Mouse (Mus musculus) E14TG2a.4 (cell line): ENCODE results near the gene 1810009J06Rik.
"Not testable (repeated sequence)": the region's sequence is repeated elsewhere in the genome, so short reads cannot be mapped to it uniquely, and the experiment has no call there.

Source experiments
- H3K27me3 ChIP-seq: 2 replicates; pipeline ENCODE4 v1.6.1; 2014; ENCODE audit warnings: low read length, control low read depth; ENCODE audit not compliant: insufficient read depth
- H3K36me3 ChIP-seq: 2 replicates; pipeline ENCODE4 v1.6.1; 2014; ENCODE audit warnings: low read length, control low read depth; ENCODE audit not compliant: insufficient read depth
- H3K4me1 ChIP-seq: replicated peaks from 2 replicates; pipeline ENCODE4 v1.6.1; 2014; ENCODE audit warnings: low read depth, low read length, control low read depth
- H3K4me3 ChIP-seq: replicated peaks from 2 replicates; pipeline ENCODE4 v1.5.1; 2014; ENCODE audit warnings: mild to moderate bottlenecking, low read length
- H3K9me3 ChIP-seq: 2 replicates; pipeline ENCODE4 v1.6.1; 2014; ENCODE audit warnings: low read length, control low read depth
- CTCF ChIP-seq: conservative IDR thresholded peaks from 2 replicates; pipeline ENCODE4 v1.5.1; 2014; ENCODE audit warnings: low read length
- NANOG ChIP-seq: IDR thresholded peaks from 2 replicates; pipeline ENCODE4 v1.6.1; 2014; ENCODE audit warnings: borderline replicate concordance, low read length, mixed read lengths
- POU5F1 ChIP-seq: IDR thresholded peaks from 2 replicates; pipeline ENCODE4 v1.6.1; 2014; ENCODE audit warnings: low read length, borderline replicate concordance

1810009J06Rik gene

DNA sequence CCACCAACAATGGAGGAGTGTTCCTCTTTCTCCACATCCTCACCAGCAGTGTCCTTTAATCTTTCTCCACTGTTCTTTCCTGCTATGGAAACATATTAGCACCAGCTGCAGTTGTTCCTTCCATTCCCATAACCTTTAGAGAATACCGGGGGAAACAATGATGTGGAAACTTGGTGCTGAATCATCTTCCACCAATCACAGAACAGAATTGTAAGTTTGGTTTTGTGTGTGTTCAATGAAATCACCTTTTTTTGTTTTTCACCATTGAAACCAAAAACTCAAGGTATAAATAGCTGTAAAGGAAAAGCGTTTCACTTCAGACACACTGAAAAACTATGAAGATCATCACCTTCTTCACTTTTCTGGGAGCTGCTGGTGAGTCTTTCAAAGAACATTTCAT, at the start of gene 1810009J06Rik:
Gene 1810009J06Rik (plus strand): TSS at position 301 of the 400 bp plus-strand sequence.
- not testable (repeated sequence) for H3K4me3 ChIP-seq, H3K9me3 ChIP-seq, H3K36me3 ChIP-seq, H3K4me1 ChIP-seq, H3K27me3 ChIP-seq

DNA sequence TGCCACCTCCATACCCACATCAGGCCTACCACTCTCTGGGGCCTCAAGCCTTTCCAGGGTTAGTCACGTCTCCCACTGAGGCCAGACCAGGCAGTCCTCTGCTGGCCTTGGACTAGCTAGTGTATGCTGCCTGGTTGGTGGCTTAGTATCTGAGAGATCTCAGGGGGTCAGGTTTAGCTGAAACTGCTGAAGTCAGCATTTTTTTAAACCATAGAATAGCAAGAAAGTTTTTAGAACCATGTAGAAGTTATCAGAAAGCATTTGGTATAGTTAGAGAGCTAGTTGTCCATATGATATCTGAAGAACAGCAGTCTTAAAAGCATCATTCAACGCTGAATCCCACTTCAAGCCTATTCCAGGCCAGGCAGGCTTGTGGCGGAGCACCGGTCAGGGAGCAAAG, 44.6 kb upstream of the 1810009J06Rik start:
- Histone ChIP-seq H3K4me3 (no peak overlapping the region), H3K36me3 (no peaks in the 10 kb centered on the region), H3K9me3 (no peaks in the 10 kb centered on the region), H3K4me1 (no peaks in the 10 kb centered on the region), H3K27me3 (no peaks in the 10 kb centered on the region)
- no peak for TF ChIP-seq NANOG
- no peak for TF ChIP-seq CTCF
- no peak for TF ChIP-seq POU5F1

DNA sequence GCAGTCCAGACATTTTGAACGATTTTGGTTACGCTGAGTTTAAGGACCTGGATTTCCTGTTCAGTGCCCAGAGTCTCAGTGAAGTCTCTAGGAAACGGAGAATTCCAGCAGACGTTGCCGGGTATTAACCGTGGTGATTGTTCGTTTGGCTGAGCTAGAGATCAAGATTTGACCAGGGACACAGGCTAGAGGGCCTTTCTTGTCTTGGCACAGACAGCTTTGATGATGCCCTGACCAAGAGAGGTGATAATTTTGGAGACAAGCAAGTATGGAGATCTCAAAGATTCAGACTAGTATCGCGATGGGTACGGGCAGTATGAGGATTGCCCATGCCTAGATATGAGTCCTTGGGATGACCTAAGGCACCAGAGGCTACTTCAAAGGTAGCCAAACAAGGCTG, 24.1 kb upstream of the 1810009J06Rik start, which contains the start of gene 1700074P13Rik:
Gene 1700074P13Rik (minus strand): TSS at position 101 of the 400 bp plus-strand sequence.
- Histone ChIP-seq H3K9me3 (no peaks in the 10 kb centered on the region), H3K4me3 (no peak within 1 kb of the TSS), H3K4me1 (no peaks in the 10 kb centered on the region), H3K27me3 (no peaks in the 10 kb centered on the region), H3K36me3 (no peaks in the 10 kb centered on the region)
- no peak for TF ChIP-seq CTCF
- TF ChIP-seq NANOG, result no peak
- no peak for TF ChIP-seq POU5F1

DNA sequence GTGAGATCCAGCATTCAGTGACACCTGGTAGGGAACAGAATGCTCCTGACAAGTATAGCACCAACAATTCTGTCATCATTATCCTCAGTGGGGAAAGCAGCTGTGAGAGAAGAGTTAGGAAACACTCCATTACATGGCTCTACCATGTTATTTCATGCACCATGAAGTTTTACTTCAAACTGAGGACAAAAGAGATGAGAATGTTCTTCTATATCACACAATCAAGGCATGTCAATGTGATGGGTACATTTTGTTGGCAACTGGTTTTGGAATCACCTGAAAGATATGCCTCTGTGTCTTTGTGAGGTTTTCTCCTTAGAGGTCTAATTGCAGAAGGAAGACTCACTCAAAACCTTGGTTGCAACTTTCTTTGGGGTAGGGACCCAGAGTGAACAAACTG, 12.8 kb upstream of the 1810009J06Rik start, which contains the start of gene Gm4744:
Gene Gm4744 (minus strand): TSS at position 101 of the 400 bp plus-strand sequence.
- Histone ChIP-seq H3K36me3 (no peaks in the 10 kb centered on the region), H3K4me1 (no peaks in the 10 kb centered on the region), H3K27me3 (no peaks in the 10 kb centered on the region), H3K4me3 (no peak within 1 kb of the TSS), H3K9me3 (no peaks in the 10 kb centered on the region)
- TF ChIP-seq NANOG (no peak), POU5F1 (no peak), CTCF (no peak)

DNA sequence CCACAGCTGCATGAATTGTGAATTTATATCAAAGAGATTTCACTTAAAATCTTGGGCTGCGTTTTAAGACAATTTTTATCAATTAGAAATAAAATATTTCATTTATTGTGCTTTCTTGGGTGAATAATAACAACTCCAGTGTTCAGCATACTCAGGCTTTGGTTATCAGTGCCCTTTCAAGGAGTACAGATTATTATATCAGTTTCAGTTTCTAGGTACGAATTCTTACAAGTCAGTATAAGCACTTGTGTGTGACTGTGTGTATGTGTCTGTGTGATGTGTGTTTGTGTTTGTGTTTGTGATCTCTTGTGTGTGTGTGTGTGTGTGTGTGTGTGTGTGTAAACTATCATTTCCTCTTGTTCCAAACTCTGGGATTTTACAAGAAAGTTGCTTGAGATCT, 10.8 kb upstream of the 1810009J06Rik start:
- H3K27me3 ChIP-seq, result no peaks in the 10 kb centered on the region
- H3K4me1 ChIP-seq, result no peaks in the 10 kb centered on the region
- H3K4me3 ChIP-seq, result no peak overlapping the region

DNA sequence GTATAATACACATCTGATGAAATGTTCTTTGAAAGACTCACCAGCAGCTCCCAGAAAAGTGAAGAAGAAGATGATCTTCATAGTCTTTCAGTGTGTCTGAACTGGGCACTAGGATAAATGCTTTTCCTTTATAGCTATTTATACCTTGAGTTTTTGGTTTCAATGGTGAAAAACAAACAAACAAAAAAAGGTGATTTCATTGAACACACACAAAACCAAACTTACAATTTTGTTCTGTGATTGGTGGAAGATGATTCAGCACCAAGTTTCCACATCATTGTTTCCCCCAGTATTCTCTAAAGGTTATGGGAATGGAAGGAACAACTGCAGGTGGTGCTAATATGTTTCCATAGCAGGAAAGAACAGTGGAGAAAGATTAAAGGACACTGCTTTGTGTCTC, 34.8 kb downstream of the 1810009J06Rik start, which contains the start of gene Gm2663:
Gene Gm2663 (minus strand): TSS at position 101 of the 400 bp plus-strand sequence.
- not testable (repeated sequence) for H3K9me3 ChIP-seq, H3K4me3 ChIP-seq, H3K4me1 ChIP-seq, H3K27me3 ChIP-seq, H3K36me3 ChIP-seq

More for the DNA sequence above, 10.8 kb upstream of the 1810009J06Rik start:
- TF ChIP-seq CTCF, result no peak
- no peak for TF ChIP-seq NANOG
- no peak for TF ChIP-seq POU5F1
- no peaks in the 10 kb centered on the region for H3K36me3 ChIP-seq
- H3K9me3 ChIP-seq, result 0 out of 2 replicates have a peak, but pooled peaks cover 2% of the 10 kb centered on the region

DNA sequence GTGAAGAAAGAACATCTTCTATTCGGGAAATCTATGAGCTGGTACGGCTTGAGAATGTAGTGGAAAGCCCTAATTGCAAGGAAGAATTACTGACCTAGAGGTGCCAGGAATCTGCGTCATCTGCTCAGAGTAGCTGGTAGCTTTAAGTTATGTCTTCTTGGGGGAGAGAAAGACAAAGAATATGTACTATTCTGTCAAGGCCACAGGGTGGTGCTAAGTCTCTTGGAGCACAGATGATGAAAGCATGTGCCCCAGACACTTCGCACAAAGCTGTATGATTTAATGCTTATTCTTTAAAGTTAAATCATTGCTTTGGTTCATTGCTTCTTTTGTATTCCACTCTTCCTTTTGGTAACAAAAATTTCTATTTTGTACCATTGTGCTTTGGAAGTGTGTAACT, 50.5 kb downstream of the 1810009J06Rik start:
- no peaks in the 10 kb centered on the region for H3K4me1 ChIP-seq
- TF ChIP-seq CTCF (0 out of 2 replicates have a peak, but pooled peaks have one; percentile 10), POU5F1 (no peak), NANOG (no peak)
- H3K9me3 ChIP-seq, result no peaks in the 10 kb centered on the region
- H3K36me3 ChIP-seq, result no peaks in the 10 kb centered on the region
- H3K4me3 ChIP-seq, result no peak overlapping the region
- H3K27me3 ChIP-seq, result no peaks in the 10 kb centered on the region
